Mouse (Mus musculus) C2C12 (cell line): ENCODE data around the gene 4921507P07Rik.

Experiments
- CEBPB ChIP-seq: IDR thresholded peaks from one replicate; pipeline ENCODE4 v1.6.1; 2011; ENCODE audit warnings: low read depth, mild to moderate bottlenecking, control low read depth, moderate library complexity
- CTCF ChIP-seq: IDR thresholded peaks from one replicate; pipeline ENCODE4 v1.5.1; 2011; ENCODE audit not compliant: control insufficient read depth, insufficient read depth, insufficient read length
- FOSL1 ChIP-seq: IDR thresholded peaks from one replicate; pipeline ENCODE4 v1.8.0; 2011; ENCODE audit warnings: mild to moderate bottlenecking, low read length; ENCODE audit not compliant: poor library complexity, insufficient read depth, severe bottlenecking
- MAX ChIP-seq: IDR thresholded peaks from one replicate; pipeline ENCODE4 v1.6.1; 2011; ENCODE audit warnings: mild to moderate bottlenecking, control low read depth
- MYOD1 ChIP-seq: IDR thresholded peaks from one replicate; pipeline ENCODE4 v1.6.1; 2011; ENCODE audit warnings: low read depth; ENCODE audit not compliant: control insufficient read depth, insufficient read length
- USF1 ChIP-seq: IDR thresholded peaks from one replicate; pipeline ENCODE4 v1.6.1; 2011; ENCODE audit warnings: low read depth, mild to moderate bottlenecking, control low read depth, moderate library complexity

DNA sequence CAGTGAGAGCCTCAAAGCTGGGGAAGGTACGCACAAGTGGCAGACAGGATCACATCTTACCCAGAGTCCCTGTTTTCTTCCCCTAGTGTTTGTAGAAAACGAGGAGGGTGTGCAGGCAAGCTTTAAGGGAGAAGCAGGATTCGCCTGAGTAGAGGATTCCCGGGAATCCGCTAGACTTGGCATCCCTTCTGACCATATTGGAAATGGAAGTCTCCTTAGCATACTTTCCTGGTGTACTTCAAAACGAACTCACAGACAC is 29.5 kb downstream of the 4921507P07Rik start:
- TF ChIP-seq CTCF (no peak), MAX (no peak), FOSL1 (no peak), USF1 (no peak), MYOD1 (no peak), CEBPB (no peak)
